8 mouse cellular contexts compared by ENCODE assay signal in genomic region chr8:75083846-75084245, GRCm38 (mm10). TPM values are rescaled to one million over a fixed set of nuclear protein-coding genes. Genes with fewer than 3 reads are reported as not detected.
DNase-seq lines count a peak whose midpoint lies in the region; ATAC-seq and TF ChIP-seq lines count a peak whose summit lies in the region.

No protein-coding gene starts in this region.

- no peaks in the 10 kb centered on the region for H3K27me3 ChIP-seq in CH12.LX (replicated peaks)
- H3K27me3 ChIP-seq in forebrain, embryonic 12.5 days: no peaks in the 10 kb centered on the region
- H3K27me3 ChIP-seq in heart, postnatal 0 days (ENCODE audit: control insufficient read depth, insufficient read depth, low read length): no peaks in the 10 kb centered on the region
- no peaks in the 10 kb centered on the region; the same call in 1 of the 2 replicates for H3K27me3 ChIP-seq in liver, embryonic 16.5 days (ENCODE audit: control insufficient read depth, insufficient read depth, low read depth, low read length)
- no peaks in the 10 kb centered on the region for H3K27me3 ChIP-seq in neural tube, embryonic 13.5 days
- no peaks in the 10 kb centered on the region for H3K27me3 ChIP-seq in testis, adult 2 months (ENCODE audit: control insufficient read depth, insufficient read depth, low read length)

- H3K4me3 ChIP-seq in CH12.LX (replicated peaks in 1 of 3; ENCODE audit: low read depth in 2 of 3, low read length in 2 of 3, poor library complexity in 1 of 3): peak overlapping the region; percentile 57 to 67 (median 67)
- H3K4me3 ChIP-seq in forebrain, embryonic 12.5 days (replicated peaks): peak overlapping the region; percentile 19
- peak overlapping the region; percentile 37 for H3K4me3 ChIP-seq in heart, postnatal 0 days (ENCODE audit: low read depth, low read length)
- H3K4me3 ChIP-seq in liver, embryonic 16.5 days (ENCODE audit: low read depth, low read length): peak overlapping the region; percentile 57
- H3K4me3 ChIP-seq in neural tube, embryonic 13.5 days: peak overlapping the region; percentile 19; the same call in 1 of the 2 replicates
- peak overlapping the region; percentile 59 for H3K4me3 ChIP-seq in testis, adult 2 months (ENCODE audit: control insufficient read depth, low read depth, low read length)

- no peak for TF ChIP-seq CTCF in CH12.LX (conservative IDR thresholded peaks at IDR 0.05 in 1 of 2, IDR thresholded peaks at IDR 0.05 in 1 of 2; ENCODE audit: low read depth in 2 of 2, low read length in 2 of 2)
- no peak for TF ChIP-seq CTCF in heart, postnatal 0 days (IDR thresholded peaks at IDR 0.05; ENCODE audit: low read depth)
- no peak for TF ChIP-seq CTCF in testis, adult 2 months (IDR thresholded peaks at IDR 0.05; ENCODE audit: control insufficient read depth, insufficient read depth, insufficient replicate concordance, low read depth, low read length)

- TF ChIP-seq POLR2A in CH12.LX (IDR thresholded peaks at IDR 0.05; ENCODE audit: low read depth, low read length): peak; percentile 36; the same call in 1 of the 2 replicates
- no peak for TF ChIP-seq POLR2A in testis, adult 2 months (IDR thresholded peaks at IDR 0.05; ENCODE audit: control insufficient read depth, low read depth, low read length)

- TF ChIP-seq RAD21 in CH12.LX (IDR thresholded peaks at IDR 0.05; ENCODE audit: low read depth, low read length): no peak

- ATAC-seq in forebrain, embryonic 12.5 days (ENCODE audit: low FRiP score): peak; percentile 95
- peak; percentile 96 for ATAC-seq in heart, postnatal 0 days (ENCODE audit: insufficient read depth, low read depth)
- peak; percentile 96 for ATAC-seq in liver, embryonic 16.5 days (ENCODE audit: low read depth)
- ATAC-seq in neural tube, embryonic 13.5 days (ENCODE audit: low read depth): peak; percentile 87

- H3K36me3 ChIP-seq in CH12.LX (replicated peaks in 1 of 2; ENCODE audit: control insufficient read depth in 1 of 2, insufficient read depth in 1 of 2, low read length in 1 of 2): no peaks in the 10 kb centered on the region
- no peaks in the 10 kb centered on the region for H3K36me3 ChIP-seq in forebrain, embryonic 12.5 days (replicated peaks)
- no peaks in the 10 kb centered on the region for H3K36me3 ChIP-seq in heart, postnatal 0 days (replicated peaks; ENCODE audit: control insufficient read depth, insufficient read depth, low read length)
- H3K36me3 ChIP-seq in liver, embryonic 16.5 days (ENCODE audit: control insufficient read depth, insufficient read depth): no peaks in the 10 kb centered on the region
- no peaks in the 10 kb centered on the region for H3K36me3 ChIP-seq in neural tube, embryonic 13.5 days
- no peaks in the 10 kb centered on the region for H3K36me3 ChIP-seq in testis, adult 2 months (ENCODE audit: control insufficient read depth, insufficient read depth, low read length)

- DNase-seq in CH12.LX (ENCODE audit: extremely low read depth): peak; percentile 97
- DNase-seq in c-Kit-positive CD71-positive TER-119-positive erythroid progenitor cells, embryonic 14.5 days (ENCODE audit: low spot score): peak; percentile 97
- peak; percentile 98 for DNase-seq in heart, postnatal 0 days (ENCODE audit: low spot score)
- DNase-seq in kidney, postnatal 4 days: peak; percentile 93 to 96

- in situ Hi-C loops in CH12.LX (cut with MboI; ENCODE audit: low pct_ligation_motif_present, low pct_unique_long_range_greater_than_20kb, low sequenced_read_pairs): no loop called here

- H3K27ac ChIP-seq in CH12.LX (ENCODE audit: insufficient read depth, low read depth): no peak overlapping the region
- H3K27ac ChIP-seq in forebrain, embryonic 12.5 days: no peak overlapping the region
- peak overlapping the region; percentile 49; the same call in 1 of the 2 replicates for H3K27ac ChIP-seq in heart, postnatal 0 days (ENCODE audit: low read depth)
- peak overlapping the region; percentile 85 for H3K27ac ChIP-seq in liver, embryonic 16.5 days (ENCODE audit: low read length)
- H3K27ac ChIP-seq in neural tube, embryonic 13.5 days (replicated peaks): no peak overlapping the region
- H3K27ac ChIP-seq in testis, adult 2 months (ENCODE audit: control insufficient read depth, insufficient read depth, low read depth, low read length): peak overlapping the region; percentile 59; the same call in 1 of the 2 replicates

- H3K9ac ChIP-seq in CH12.LX (ENCODE audit: insufficient read depth, low read depth): peak overlapping the region; percentile 39
- no peak overlapping the region for H3K9ac ChIP-seq in forebrain, embryonic 12.5 days
- H3K9ac ChIP-seq in heart, postnatal 0 days (replicated peaks; ENCODE audit: low read depth, low read length): no peak overlapping the region
- H3K9ac ChIP-seq in liver, embryonic 16.5 days (ENCODE audit: low read depth, low read length): peak overlapping the region; percentile 66
- H3K9ac ChIP-seq in neural tube, embryonic 13.5 days: 0 out of 2 replicates have a peak overlapping the region, but pooled peaks have one; percentile 8

- peak overlapping the region; percentile 37 for H3K4me2 ChIP-seq in CH12.LX (ENCODE audit: insufficient read depth, low read depth, poor library complexity, severe bottlenecking)
- H3K4me2 ChIP-seq in forebrain, embryonic 12.5 days: peak overlapping the region; percentile 43
- H3K4me2 ChIP-seq in heart, postnatal 0 days (ENCODE audit: low read depth, low read length): peak overlapping the region; percentile 58
- peak overlapping the region; percentile 63 for H3K4me2 ChIP-seq in liver, embryonic 16.5 days (ENCODE audit: low read depth, low read length)
- H3K4me2 ChIP-seq in neural tube, embryonic 13.5 days: peak overlapping the region; percentile 47

- H3K4me1 ChIP-seq in CH12.LX (ENCODE audit: control insufficient read depth in 1 of 2, insufficient read depth in 2 of 2): peaks cover 25 to 53% of the 10 kb centered on the region in 2 experiments
- H3K4me1 ChIP-seq in forebrain, embryonic 12.5 days: peaks cover 6% of the 10 kb centered on the region; the same call in 1 of the 2 replicates
- H3K4me1 ChIP-seq in heart, postnatal 0 days (ENCODE audit: control insufficient read depth, insufficient read depth): peaks cover 7% of the 10 kb centered on the region; the same call in 1 of the 2 replicates
- H3K4me1 ChIP-seq in liver, embryonic 16.5 days (ENCODE audit: control insufficient read depth, low read depth, low read length): peaks cover 29% of the 10 kb centered on the region
- peaks cover 7% of the 10 kb centered on the region; the same call in 1 of the 2 replicates for H3K4me1 ChIP-seq in neural tube, embryonic 13.5 days (replicated peaks)
- H3K4me1 ChIP-seq in testis, adult 2 months (ENCODE audit: control insufficient read depth, insufficient read depth, low read length): peaks cover 4% of the 10 kb centered on the region

- H3K9me3 ChIP-seq in CH12.LX (replicated peaks; ENCODE audit: low read length): no peaks in the 10 kb centered on the region
- no peaks in the 10 kb centered on the region for H3K9me3 ChIP-seq in forebrain, embryonic 12.5 days
- H3K9me3 ChIP-seq in heart, postnatal 0 days (replicated peaks; ENCODE audit: control insufficient read depth, low read length): no peaks in the 10 kb centered on the region
- no peaks in the 10 kb centered on the region for H3K9me3 ChIP-seq in liver, embryonic 16.5 days (replicated peaks; ENCODE audit: control insufficient read depth, low read length)
- H3K9me3 ChIP-seq in neural tube, embryonic 13.5 days: no peaks in the 10 kb centered on the region

- dilution Hi-C loops in CH12.LX (cut with MboI; ENCODE audit: extremely low pct_ligation_motif_present, extremely low pct_unique_long_range_greater_than_20kb, low sequenced_read_pairs): no loop called here

- WGBS in forebrain, embryonic 12.5 days: 10% methylated on average over 16 of the region's 17 CpGs
- 2% methylated on average over 17 of the region's 17 CpGs for WGBS in heart, postnatal 0 days
- WGBS in liver, embryonic 16.5 days (ENCODE audit: insufficient replicate concordance): 4% methylated on average over 16 of the region's 17 CpGs
- 7% methylated on average over 17 of the region's 17 CpGs for WGBS in neural tube, embryonic 13.5 days

- TF ChIP-seq EP300 in CH12.LX (IDR thresholded peaks at IDR 0.05; ENCODE audit: low read length): 0 out of 2 replicates have a peak, but pooled peaks have one; percentile 10
- TF ChIP-seq EP300 in heart, postnatal 0 days (IDR thresholded peaks at IDR 0.05; ENCODE audit: low read depth): peak; percentile 96

- no peaks in the 10 kb centered on the region for H3K79me2 ChIP-seq in CH12.LX (replicated peaks; ENCODE audit: control insufficient read depth, extremely low read depth, insufficient read depth, poor library complexity, severe bottlenecking)

RNA-seq across cellular contexts. Expression of gene Hmox1, which starts 9.6 kb away (rescaled TPM):
- total RNA-seq in CH12.LX (2012; rRNA removed) (27.3 and 39.7 TPM in 2 replicates), CH12.LX (2014; rRNA removed) (53.2 and 67.3 TPM in 2 replicates)
- 87.4 and 92.2 TPM in 2 replicates for polyA plus RNA-seq in CH12.LX (2012; ENCODE audit: insufficient read length, low read depth)
- polyA plus RNA-seq in forebrain, embryonic 12.5 days (2016; fragmentation: Nextera tagmentation; extraction: Ambion mirVana): 13.2 and 13.5 TPM in 2 replicates
- 22.9 and 29.2 TPM in 2 replicates for total RNA-seq in heart, postnatal 0 days (2014; rRNA removed; ENCODE audit: low replicate concordance)
- polyA plus RNA-seq in heart, postnatal 0 days (2015; fragmentation: Nextera tagmentation; extraction: Ambion mirVana): 12.2 and 13.6 TPM in 2 replicates
- 158 and 159 TPM in 2 replicates for polyA plus RNA-seq in liver, embryonic 16.5 days (2015; fragmentation: Nextera tagmentation; extraction: Ambion mirVana)
- polyA plus RNA-seq in neural tube, embryonic 13.5 days (2015; fragmentation: Nextera tagmentation; extraction: Ambion mirVana): 16.0 and 16.7 TPM in 2 replicates
- 8.6 and 10.9 TPM in 2 replicates for polyA plus RNA-seq in testis, adult 2 months (2012; rRNA removed)

RNA-seq across cellular contexts. Expression of gene Mcm5, which starts 25.5 kb away (rescaled TPM):
- 259 and 305 TPM in 2 replicates for total RNA-seq in CH12.LX (2012; rRNA removed)
- 282 and 294 TPM in 2 replicates for total RNA-seq in CH12.LX (2014; rRNA removed)
- 313 and 332 TPM in 2 replicates for polyA plus RNA-seq in CH12.LX (2012; ENCODE audit: insufficient read length, low read depth)
- polyA plus RNA-seq in forebrain, embryonic 12.5 days (2016; fragmentation: Nextera tagmentation; extraction: Ambion mirVana): 189 and 190 TPM in 2 replicates
- 51.6 and 51.8 TPM in 2 replicates for total RNA-seq in heart, postnatal 0 days (2014; rRNA removed; ENCODE audit: low replicate concordance)
- 20.9 and 23.8 TPM in 2 replicates for polyA plus RNA-seq in heart, postnatal 0 days (2015; fragmentation: Nextera tagmentation; extraction: Ambion mirVana)
- 130 and 137 TPM in 2 replicates for polyA plus RNA-seq in liver, embryonic 16.5 days (2015; fragmentation: Nextera tagmentation; extraction: Ambion mirVana)
- 33.4 and 42.1 TPM in 2 replicates for polyA plus RNA-seq in neural tube, embryonic 13.5 days (2015; fragmentation: Nextera tagmentation; extraction: Ambion mirVana)
- 16.3 and 18.6 TPM in 2 replicates for polyA plus RNA-seq in testis, adult 2 months (2012; rRNA removed)

RNA-seq across cellular contexts. Expression of gene Tom1, which starts 50.3 kb away (rescaled TPM):
- 15.6 and 18.4 TPM in 2 replicates for total RNA-seq in CH12.LX (2012; rRNA removed)
- 11.6 and 13.4 TPM in 2 replicates for total RNA-seq in CH12.LX (2014; rRNA removed)
- polyA plus RNA-seq in CH12.LX (2012; ENCODE audit: insufficient read length, low read depth): 25.3 and 32.8 TPM in 2 replicates
- polyA plus RNA-seq in forebrain, embryonic 12.5 days (2016; fragmentation: Nextera tagmentation; extraction: Ambion mirVana): 21.9 and 23.0 TPM in 2 replicates
- 56.1 and 110 TPM in 2 replicates for total RNA-seq in heart, postnatal 0 days (2014; rRNA removed; ENCODE audit: low replicate concordance)
- 68.7 and 75.8 TPM in 2 replicates for polyA plus RNA-seq in heart, postnatal 0 days (2015; fragmentation: Nextera tagmentation; extraction: Ambion mirVana)
- polyA plus RNA-seq in liver, embryonic 16.5 days (2015; fragmentation: Nextera tagmentation; extraction: Ambion mirVana): 14.0 and 14.4 TPM in 2 replicates
- 28.9 and 36.4 TPM in 2 replicates for polyA plus RNA-seq in neural tube, embryonic 13.5 days (2015; fragmentation: Nextera tagmentation; extraction: Ambion mirVana)
- polyA plus RNA-seq in testis, adult 2 months (2012; rRNA removed): 117 and 129 TPM in 2 replicates

Comparison
In these comparisons a context has a peak if more than half of its experiments do, and no peak if none do; other contexts are left out.
1. H3K27ac ChIP-seq: peak in heart, postnatal 0 days (single experiment), liver, embryonic 16.5 days (single experiment) and testis, adult 2 months (single experiment); none in CH12.LX (single experiment), forebrain, embryonic 12.5 days (single experiment) and neural tube, embryonic 13.5 days (single experiment).
2. H3K9ac ChIP-seq: peak in CH12.LX (single experiment), liver, embryonic 16.5 days (single experiment) and neural tube, embryonic 13.5 days (single experiment); none in forebrain, embryonic 12.5 days (single experiment) and heart, postnatal 0 days (single experiment).
3. Peak in every context shown above with its lines, with median percentiles within 50 percentile points of each other: DNase-seq, H3K4me2 ChIP-seq, H3K4me3 ChIP-seq and ATAC-seq.